Mouse (Mus musculus) hindbrain, embryonic 10.5 days (tissue): ENCODE measurements around the gene Nhej1. TPM values are rescaled to one million over a fixed set of nuclear protein-coding genes. Genes with fewer than 3 reads are reported as not detected.

Source experiments
- DNase-seq: peaks from one replicate; pipeline ENCODE4 v3.0.0-alpha.2; 2017; ENCODE audit warnings: low spot score
- H3K27ac ChIP-seq: fragments of 300-500 bp; sonication (generic); 2 replicates; pipeline ENCODE4 v1.5.1; 2016; ENCODE audit warnings: mild to moderate bottlenecking, moderate library complexity
- H3K27me3 ChIP-seq: fragments of 300-500 bp; sonication (generic); 2 replicates; pipeline ENCODE4 v1.6.1; 2016; ENCODE audit warnings: mild to moderate bottlenecking; ENCODE audit not compliant: poor library complexity, insufficient read depth, severe bottlenecking
- H3K36me3 ChIP-seq: fragments of 300-500 bp; sonication (generic); 2 replicates; pipeline ENCODE4 v1.6.1; 2016; ENCODE audit warnings: mild to moderate bottlenecking, moderate library complexity
- H3K4me1 ChIP-seq: fragments of 300-500 bp; sonication (generic); replicated peaks from 2 replicates; pipeline ENCODE4 v1.6.1; 2016; ENCODE audit warnings: mild to moderate bottlenecking
- H3K4me3 ChIP-seq: fragments of 300-500 bp; sonication (generic); 2 replicates; pipeline ENCODE4 v1.5.1; 2016; ENCODE audit warnings: mild to moderate bottlenecking, moderate library complexity
- H3K9me3 ChIP-seq: fragments of 300-500 bp; sonication (generic); 2 replicates; pipeline ENCODE4 v1.6.1; 2016; ENCODE audit warnings: mild to moderate bottlenecking, moderate library complexity
- WGBS: fragments of 180-500 bp; shearing (Covaris S2); methylation state at CpG from one replicate; pipeline ENCODE4 v1.1.7; 2016; 5-methylcytosine and 5-hydroxymethylcytosine counted together
- polyA plus RNA-seq: library from polyadenylated mRNA; unstranded; fragments of >200 nt; fragmentation: Nextera tagmentation; extraction: Ambion mirVana; gene quantifications from 2 replicates; pipeline ENCODE4 v1.2.1, GENCODE M21; 2016

Gene Nhej1
- polyA plus RNA-seq, 1 experiment from 2014 or later = 14.1 TPM

- DNase-seq = no peak
- H3K9me3 ChIP-seq = no peaks in the 10 kb centered on the region
- no peak overlapping the region for H3K4me3 ChIP-seq
- H3K36me3 ChIP-seq = no peaks in the 10 kb centered on the region
- H3K4me1 ChIP-seq = no peaks in the 10 kb centered on the region
- no peak overlapping the region for H3K27ac ChIP-seq
- H3K27me3 ChIP-seq = no peaks in the 10 kb centered on the region
- 84% methylated on average over 4 of the region's 4 CpGs for WGBS
Measured at GRCm38 (mm10) chr1:75048041-75048440, 77.0 kb downstream of the Nhej1 start.

GRCm38 (mm10) chr1:75040429-75040828 is 84.6 kb downstream of the Nhej1 start:
- peak; percentile 33 for DNase-seq
- Histone ChIP-seq H3K36me3 (no peaks in the 10 kb centered on the region), H3K4me1 (peaks cover 5% of the 10 kb centered on the region), H3K4me3 (no peak overlapping the region), H3K27me3 (no peaks in the 10 kb centered on the region), H3K27ac (no peak overlapping the region), H3K9me3 (no peaks in the 10 kb centered on the region)
- 47% methylated on average over 7 of the region's 7 CpGs for WGBS

- WGBS = 93% methylated on average over 10 of the region's 10 CpGs
- no peaks in the 10 kb centered on the region for H3K9me3 ChIP-seq
- no peaks in the 10 kb centered on the region for H3K27me3 ChIP-seq
- no peaks in the 10 kb centered on the region for H3K4me1 ChIP-seq
- H3K36me3 ChIP-seq = no peaks in the 10 kb centered on the region
- H3K27ac ChIP-seq = no peak overlapping the region
- no peak for DNase-seq
- no peak overlapping the region for H3K4me3 ChIP-seq
Measured at GRCm38 (mm10) chr1:75032041-75032440, 93.0 kb downstream of the Nhej1 start.

- Histone ChIP-seq H3K27me3 (no peaks in the 10 kb centered on the region), H3K4me1 (peaks cover 3% of the 10 kb centered on the region), H3K27ac (no peak overlapping the region), H3K4me3 (no peak overlapping the region), H3K9me3 (no peaks in the 10 kb centered on the region), H3K36me3 (no peaks in the 10 kb centered on the region)
- DNase-seq = no peak
- 74% methylated on average over 2 of the region's 2 CpGs for WGBS
Measured at GRCm38 (mm10) chr1:75027061-75027779, 97.8 kb downstream of the Nhej1 start.

- H3K4me3 ChIP-seq = no peak overlapping the region
- no peaks in the 10 kb centered on the region for H3K36me3 ChIP-seq
- DNase-seq = no peak
- 87% methylated on average over 7 of the region's 7 CpGs for WGBS
- H3K27me3 ChIP-seq = no peaks in the 10 kb centered on the region
- H3K27ac ChIP-seq = no peak overlapping the region
- H3K4me1 ChIP-seq = peaks cover 8% of the 10 kb centered on the region
- no peaks in the 10 kb centered on the region for H3K9me3 ChIP-seq
Measured at GRCm38 (mm10) chr1:75024419-75025199, 100.4 kb downstream of the Nhej1 start.

GRCm38 (mm10) chr1:75022216-75022615 is 102.8 kb downstream of the Nhej1 start:
- DNase-seq = no peak
- 56% methylated on average over 5 of the region's 5 CpGs for WGBS

GRCm38 (mm10) chr1:75016846-75017245 is 108.2 kb downstream of the Nhej1 start:
- peak; percentile 80 for DNase-seq
- Histone ChIP-seq H3K27ac (no peak overlapping the region), H3K36me3 (no peaks in the 10 kb centered on the region), H3K4me3 (no peak overlapping the region), H3K4me1 (peaks cover 14% of the 10 kb centered on the region), H3K9me3 (no peaks in the 10 kb centered on the region), H3K27me3 (peaks cover 18% of the 10 kb centered on the region)
- WGBS = 6% methylated on average over 6 of the region's 6 CpGs

More at GRCm38 (mm10) chr1:75022216-75022615, 102.8 kb downstream of the Nhej1 start:
- Histone ChIP-seq H3K27me3 (no peaks in the 10 kb centered on the region), H3K27ac (no peak overlapping the region), H3K4me1 (peaks cover 8% of the 10 kb centered on the region), H3K9me3 (no peaks in the 10 kb centered on the region), H3K4me3 (no peak overlapping the region), H3K36me3 (no peaks in the 10 kb centered on the region)

GRCm38 (mm10) chr1:75015551-75016265 is 109.3 kb downstream of the Nhej1 start:
- no peaks in the 10 kb centered on the region for H3K9me3 ChIP-seq
- no peak for DNase-seq
- H3K4me1 ChIP-seq = peaks cover 13% of the 10 kb centered on the region
- no peak overlapping the region for H3K4me3 ChIP-seq
- H3K27ac ChIP-seq = 0 out of 2 replicates have a peak overlapping the region, but pooled peaks have one; percentile 1
- 26% methylated on average over 13 of the region's 13 CpGs for WGBS
- no peaks in the 10 kb centered on the region for H3K36me3 ChIP-seq
- peaks cover 18% of the 10 kb centered on the region for H3K27me3 ChIP-seq

- no peaks in the 10 kb centered on the region for H3K9me3 ChIP-seq
- no peak overlapping the region for H3K27ac ChIP-seq
- no peak overlapping the region for H3K4me3 ChIP-seq
- H3K36me3 ChIP-seq = no peaks in the 10 kb centered on the region
- DNase-seq = no peak
- peaks cover 18% of the 10 kb centered on the region for H3K27me3 ChIP-seq
- peaks cover 13% of the 10 kb centered on the region for H3K4me1 ChIP-seq
- WGBS = 47% methylated on average over 5 of the region's 5 CpGs
Measured at GRCm38 (mm10) chr1:75014210-75014845, 110.7 kb downstream of the Nhej1 start.

- H3K4me1 ChIP-seq = peaks cover 9% of the 10 kb centered on the region
- no peaks in the 10 kb centered on the region for H3K9me3 ChIP-seq
Measured at GRCm38 (mm10) chr1:75010817-75011216, 114.2 kb downstream of the Nhej1 start.

GRCm38 (mm10) chr1:75010203-75010602 is 114.8 kb downstream of the Nhej1 start:
- no peaks in the 10 kb centered on the region for H3K36me3 ChIP-seq
- DNase-seq = no peak
- H3K4me3 ChIP-seq = no peak overlapping the region
- no peaks in the 10 kb centered on the region for H3K9me3 ChIP-seq
- 83% methylated on average over 2 of the region's 2 CpGs for whole genome bisulfite sequencing
- no peak overlapping the region for H3K27ac ChIP-seq
- peaks cover 6% of the 10 kb centered on the region for H3K27me3 ChIP-seq
- peaks cover 5% of the 10 kb centered on the region; the same call in 1 of the 2 replicates for H3K4me1 ChIP-seq

More at GRCm38 (mm10) chr1:75010817-75011216, 114.2 kb downstream of the Nhej1 start:
- H3K36me3 ChIP-seq = no peaks in the 10 kb centered on the region
- H3K27ac ChIP-seq = no peak overlapping the region
- DNase-seq = no peak
- H3K27me3 ChIP-seq = peaks cover 10% of the 10 kb centered on the region
- no peak overlapping the region for H3K4me3 ChIP-seq

- no peak for DNase-seq
- H3K9me3 ChIP-seq = no peaks in the 10 kb centered on the region
- no peak overlapping the region for H3K4me3 ChIP-seq
- no peaks in the 10 kb centered on the region for H3K36me3 ChIP-seq
- no peaks in the 10 kb centered on the region for H3K4me1 ChIP-seq
- WGBS = 67% methylated on average over 4 of the region's 4 CpGs
- H3K27ac ChIP-seq = no peak overlapping the region
- H3K27me3 ChIP-seq = no peaks in the 10 kb centered on the region
Measured at GRCm38 (mm10) chr1:75006016-75006415, 119.0 kb downstream of the Nhej1 start.
